Mouse (Mus musculus) hindbrain, embryonic 15.5 days (tissue): ENCODE results near the gene Mpeg1. TPM values are rescaled to one million over a fixed set of nuclear protein-coding genes. Genes with fewer than 3 reads are reported as not detected.
A peak's percentile ranks its signal among the peaks of the same experiment; 100 is the strongest.

Experiments
- ATAC-seq: fragments of 200-750 bp; cut with Nextera tagmentation; 2 replicates; pipeline ENCODE4 v1.8.0; 2017; ENCODE audit warnings: low read depth, moderate number of reproducible peaks, moderate TSS enrichment; ENCODE audit not compliant: low FRiP score
- H3K27ac ChIP-seq: fragments of 300-500 bp; sonication (generic); replicated peaks from 2 replicates; pipeline ENCODE4 v1.5.1; 2015; ENCODE audit warnings: mild to moderate bottlenecking, inconsistent platforms
- H3K27me3 ChIP-seq: fragments of 300-500 bp; sonication (generic); 2 replicates; pipeline ENCODE4 v1.6.1; 2015; ENCODE audit warnings: control low read depth, inconsistent platforms
- H3K36me3 ChIP-seq: fragments of 300-500 bp; sonication (generic); 2 replicates; pipeline ENCODE4 v1.6.1; 2015; ENCODE audit warnings: control low read depth, inconsistent platforms
- H3K4me1 ChIP-seq: fragments of 300-500 bp; sonication (generic); replicated peaks from 2 replicates; pipeline ENCODE4 v1.6.1; 2015; ENCODE audit warnings: control low read depth, inconsistent platforms
- H3K4me2 ChIP-seq: fragments of 300-500 bp; sonication (generic); 2 replicates; pipeline ENCODE4 v1.6.1; 2015; ENCODE audit warnings: moderate library complexity, mild to moderate bottlenecking, inconsistent platforms
- H3K4me3 ChIP-seq: fragments of 300-500 bp; sonication (generic); 2 replicates; pipeline ENCODE4 v1.5.1; 2015; ENCODE audit warnings: mild to moderate bottlenecking, inconsistent platforms
- H3K9ac ChIP-seq: fragments of 300-500 bp; sonication (generic); 2 replicates; pipeline ENCODE4 v1.6.1; 2015; ENCODE audit warnings: inconsistent platforms
- H3K9me3 ChIP-seq: fragments of 300-500 bp; sonication (generic); 2 replicates; pipeline ENCODE4 v1.6.1; 2016; ENCODE audit warnings: control low read depth, inconsistent platforms
- WGBS: fragments of 180-500 bp; shearing (Covaris S2); methylation state at CpG from one replicate; pipeline ENCODE4 v1.1.7; 2015; 5-methylcytosine and 5-hydroxymethylcytosine counted together
- polyA plus RNA-seq: library from polyadenylated mRNA; unstranded; fragments of >200 nt; fragmentation: Nextera tagmentation; extraction: Ambion mirVana; gene quantifications from 2 replicates; pipeline ENCODE4 v1.2.1, GENCODE M21; 2015

Gene Mpeg1
- 0.61 and 0.88 TPM in 2 replicates for polyA plus RNA-seq

DNA sequence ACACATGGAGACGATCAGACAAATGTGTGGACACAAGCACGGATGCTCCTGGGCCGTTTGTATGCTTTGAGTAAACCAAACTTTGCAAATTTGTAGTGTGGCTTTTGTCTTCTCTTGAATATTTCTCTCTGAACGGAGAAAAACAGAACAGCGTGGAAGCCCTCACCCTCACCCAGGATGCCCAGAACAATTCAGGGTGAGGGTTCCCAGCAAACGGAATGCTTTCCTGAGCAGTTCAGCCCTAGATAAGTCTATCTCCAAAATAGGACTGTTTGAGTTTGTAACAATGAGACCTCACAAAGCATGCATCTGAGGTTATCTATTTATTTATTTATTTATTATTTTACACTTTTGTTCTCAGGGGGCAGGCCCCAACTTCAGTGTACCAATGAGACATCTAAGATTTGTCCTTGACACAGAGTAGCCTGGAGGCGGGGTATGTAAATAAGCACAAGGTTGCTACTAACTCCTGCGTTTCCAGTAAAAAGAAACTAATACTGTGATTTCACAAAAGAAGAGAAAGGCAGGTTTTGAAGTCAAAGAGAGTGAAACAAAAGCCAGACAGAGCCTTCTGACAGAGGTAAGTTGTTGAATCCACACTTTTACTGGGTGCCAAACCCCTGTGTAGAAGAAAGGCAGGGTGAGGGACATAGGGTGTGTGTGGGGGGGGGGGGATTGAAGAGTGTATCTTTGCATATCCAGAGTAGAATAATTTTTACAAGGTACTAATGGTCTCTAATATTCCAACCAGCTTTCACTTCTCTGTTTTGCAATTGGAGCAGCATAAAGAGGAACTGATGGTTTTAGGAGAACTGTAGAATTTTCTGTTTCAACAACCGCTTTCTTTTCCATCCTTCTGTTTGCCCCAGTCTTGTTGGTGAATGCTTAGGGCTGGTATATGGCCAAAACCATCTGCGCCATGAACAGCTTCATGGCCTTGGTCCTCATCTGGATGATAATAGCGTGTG is at the start of gene Mpeg1:
Gene Mpeg1 (plus strand): TSS at position 498 of the 968 bp plus-strand sequence.
- H3K27me3 ChIP-seq = no peaks in the 10 kb centered on the region
- 84% methylated on average over 11 of the region's 11 CpGs for WGBS
- ATAC-seq = no peak

DNA sequence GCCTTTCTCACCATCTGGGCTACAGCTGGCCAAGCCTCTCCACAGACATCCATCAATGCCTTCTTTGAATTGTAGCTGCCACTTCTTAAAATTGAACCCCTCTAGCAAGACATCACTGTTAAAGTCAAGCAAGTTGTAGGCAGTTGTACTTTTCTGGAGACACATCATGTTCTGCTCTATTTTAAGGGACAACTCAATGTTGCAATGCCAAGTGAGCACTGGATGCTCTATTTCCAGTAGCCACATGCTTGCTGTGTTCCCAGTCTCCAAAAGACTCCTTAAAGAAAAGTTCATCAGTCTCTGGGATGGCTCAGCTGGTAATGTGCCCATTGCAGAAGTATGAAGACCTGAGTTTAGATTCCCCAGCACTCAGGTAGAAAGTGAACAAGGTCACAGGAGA is 46.8 kb upstream of the Mpeg1 start:
- no peak overlapping the region for H3K4me3 ChIP-seq
- no peak overlapping the region for H3K4me2 ChIP-seq
- no peak overlapping the region for H3K9ac ChIP-seq
- H3K36me3 ChIP-seq = no peaks in the 10 kb centered on the region
- no peaks in the 10 kb centered on the region for H3K4me1 ChIP-seq
- no peak overlapping the region for H3K27ac ChIP-seq
- ATAC-seq = no peak
- H3K27me3 ChIP-seq = no peaks in the 10 kb centered on the region
- H3K9me3 ChIP-seq = no peaks in the 10 kb centered on the region

More for the DNA sequence above, at the start of gene Mpeg1:
- Histone ChIP-seq H3K4me1 (no peaks in the 10 kb centered on the region), H3K4me2 (no peak within 1 kb of the TSS), H3K9me3 (no peaks in the 10 kb centered on the region), H3K27ac (no peak within 1 kb of the TSS), H3K9ac (no peak within 1 kb of the TSS), H3K4me3 (no peak within 1 kb of the TSS), H3K36me3 (0 out of 2 replicates have a peak, but pooled peaks cover 5% of the 10 kb centered on the region)

DNA sequence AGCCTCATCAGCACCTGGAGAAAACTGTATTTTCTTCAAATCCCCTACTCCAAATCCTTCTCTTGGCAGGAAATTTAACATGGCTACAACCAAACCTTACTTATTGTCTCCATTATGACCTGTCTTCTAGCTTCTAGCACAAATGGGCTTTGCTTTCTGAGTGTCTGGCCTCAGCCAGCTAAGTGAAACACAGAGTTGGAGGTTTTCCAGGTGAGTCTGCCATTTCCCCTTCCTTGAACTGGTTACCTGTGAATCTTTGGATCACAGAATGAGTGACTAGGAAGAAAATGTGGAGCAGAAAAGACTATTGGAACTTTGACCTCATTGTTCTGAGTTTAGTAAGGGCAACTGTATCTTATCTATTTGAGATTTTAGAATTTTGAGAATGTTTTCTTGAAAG is 43.2 kb upstream of the Mpeg1 start, which contains the start of gene Olfr1441:
Gene Olfr1441 (plus strand): TSS at position 73 of the 400 bp plus-strand sequence.
- Histone ChIP-seq H3K27me3 (no peaks in the 10 kb centered on the region), H3K36me3 (no peaks in the 10 kb centered on the region), H3K4me2 (no peak within 1 kb of the TSS), H3K4me1 (no peaks in the 10 kb centered on the region), H3K9ac (no peak within 1 kb of the TSS), H3K4me3 (no peak within 1 kb of the TSS), H3K9me3 (no peaks in the 10 kb centered on the region), H3K27ac (no peak within 1 kb of the TSS)
- no peak for ATAC-seq

DNA sequence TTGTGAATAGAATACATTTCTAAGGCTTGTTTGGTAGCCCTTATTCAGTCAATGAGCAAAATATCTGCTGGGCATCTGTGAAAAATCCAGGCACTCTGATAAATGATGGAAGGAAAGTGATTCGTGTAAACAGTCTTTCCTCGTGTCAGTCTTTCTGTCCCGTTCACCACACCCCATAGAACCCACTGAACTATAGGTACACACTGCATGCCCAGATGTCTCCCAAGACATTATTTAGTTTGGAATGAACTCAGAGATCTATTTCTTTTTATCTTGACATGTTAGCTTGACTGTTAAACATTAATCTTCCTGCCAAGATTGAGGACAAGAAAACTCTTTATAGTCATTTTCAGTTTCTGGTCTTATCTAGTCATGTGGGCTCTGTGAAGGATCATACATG is 42.3 kb upstream of the Mpeg1 start:
- WGBS = 83% methylated on average over 3 of the region's 3 CpGs
- Histone ChIP-seq H3K4me1 (no peaks in the 10 kb centered on the region), H3K4me3 (no peak overlapping the region), H3K9ac (no peak overlapping the region), H3K4me2 (no peak overlapping the region), H3K9me3 (no peaks in the 10 kb centered on the region), H3K36me3 (no peaks in the 10 kb centered on the region), H3K27me3 (no peaks in the 10 kb centered on the region), H3K27ac (no peak overlapping the region)
- ATAC-seq = no peak

GRCm38 (mm10) chr19:12420555-12420954 is 40.0 kb upstream of the Mpeg1 start:
- Histone ChIP-seq H3K27ac (no peak overlapping the region), H3K36me3 (no peaks in the 10 kb centered on the region), H3K4me1 (no peaks in the 10 kb centered on the region), H3K9ac (no peak overlapping the region), H3K27me3 (no peaks in the 10 kb centered on the region), H3K4me2 (no peak overlapping the region), H3K4me3 (no peak overlapping the region), H3K9me3 (no peaks in the 10 kb centered on the region)
- WGBS = 75% methylated on average over 6 of the region's 6 CpGs
- no peak for ATAC-seq

DNA sequence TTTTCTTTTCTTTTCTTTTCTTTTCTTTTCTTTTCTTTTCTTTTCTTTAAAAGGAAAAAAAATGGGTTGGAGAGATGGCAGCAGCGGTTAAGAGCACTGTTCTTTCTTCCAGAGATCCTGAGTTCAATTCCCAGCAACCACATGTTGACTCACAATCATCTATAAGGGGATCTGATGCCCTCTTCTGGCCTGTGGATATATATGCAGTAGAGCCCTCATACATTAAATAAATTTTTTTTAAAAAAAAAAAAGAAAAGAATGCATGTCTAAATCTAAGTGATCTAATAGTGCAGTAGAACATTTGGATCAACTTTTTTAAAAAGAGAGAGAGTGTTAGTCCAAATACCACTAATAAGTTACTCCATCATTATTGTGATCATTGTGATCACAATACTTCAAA is 38.9 kb upstream of the Mpeg1 start:
- Histone ChIP-seq H3K36me3 (no peaks in the 10 kb centered on the region), H3K9ac (no peak overlapping the region), H3K27me3 (no peaks in the 10 kb centered on the region), H3K4me1 (no peaks in the 10 kb centered on the region), H3K27ac (no peak overlapping the region), H3K4me2 (no peak overlapping the region), H3K4me3 (no peak overlapping the region), H3K9me3 (no peaks in the 10 kb centered on the region)
- WGBS = 78% methylated on average over 1 of the region's 1 CpGs
- no peak for ATAC-seq

- no peak overlapping the region for H3K4me3 ChIP-seq
- no peaks in the 10 kb centered on the region for H3K27me3 ChIP-seq
- ATAC-seq = no peak
- H3K27ac ChIP-seq = no peak overlapping the region
- H3K9ac ChIP-seq = no peak overlapping the region
- 95% methylated on average over 5 of the region's 5 CpGs for WGBS
- no peaks in the 10 kb centered on the region for H3K4me1 ChIP-seq
- H3K36me3 ChIP-seq = no peaks in the 10 kb centered on the region
- H3K9me3 ChIP-seq = no peaks in the 10 kb centered on the region
- no peak overlapping the region for H3K4me2 ChIP-seq
These were observed 33.5 kb upstream of the Mpeg1 start for GRCm38 (mm10) chr19:12427101-12427500.

DNA sequence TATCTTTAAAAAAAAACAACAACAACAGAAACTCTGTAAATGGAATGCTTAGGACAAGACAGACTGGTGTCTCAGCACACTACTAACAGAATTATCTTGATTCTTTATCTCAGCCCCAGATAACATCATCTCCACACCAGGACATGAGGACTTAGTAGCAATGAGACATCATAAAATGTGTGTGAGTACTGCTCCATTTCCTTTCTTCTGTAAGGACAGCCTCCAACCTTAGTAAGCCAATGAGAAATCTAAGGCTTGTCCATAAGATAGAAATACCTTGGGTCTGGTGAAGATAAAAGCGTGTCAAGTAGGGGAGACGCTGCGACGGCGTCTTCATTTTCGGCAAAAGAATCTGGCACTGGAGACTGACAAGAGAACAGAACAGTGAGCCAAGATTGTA is 33.0 kb upstream of the Mpeg1 start, which contains the start of gene Pfpl:
Gene Pfpl (plus strand): TSS at position 301 of the 400 bp plus-strand sequence.
- H3K27me3 ChIP-seq = no peaks in the 10 kb centered on the region
- H3K4me1 ChIP-seq = no peaks in the 10 kb centered on the region
- 96% methylated on average over 6 of the region's 6 CpGs for WGBS
- no peak within 1 kb of the TSS for H3K4me2 ChIP-seq
- H3K9me3 ChIP-seq = no peaks in the 10 kb centered on the region
- no peaks in the 10 kb centered on the region for H3K36me3 ChIP-seq
- ATAC-seq = no peak
- H3K4me3 ChIP-seq = no peak within 1 kb of the TSS
- no peak within 1 kb of the TSS for H3K27ac ChIP-seq
- no peak within 1 kb of the TSS for H3K9ac ChIP-seq

GRCm38 (mm10) chr19:12433033-12433432 is 27.5 kb upstream of the Mpeg1 start:
- no peak overlapping the region for H3K4me3 ChIP-seq
- 1% methylated on average over 2 of the region's 2 CpGs for WGBS
- no peaks in the 10 kb centered on the region for H3K36me3 ChIP-seq
- ATAC-seq = 0 out of 2 replicates have a peak, but pooled peaks have one; percentile 75
- no peak overlapping the region for H3K9ac ChIP-seq
- no peaks in the 10 kb centered on the region for H3K27me3 ChIP-seq
- no peaks in the 10 kb centered on the region for H3K4me1 ChIP-seq
- no peaks in the 10 kb centered on the region for H3K9me3 ChIP-seq
- H3K4me2 ChIP-seq = no peak overlapping the region
- no peak overlapping the region for H3K27ac ChIP-seq

GRCm38 (mm10) chr19:12435011-12435416 is 25.6 kb upstream of the Mpeg1 start:
- WGBS = 86% methylated on average over 4 of the region's 4 CpGs
- ATAC-seq = no peak
- Histone ChIP-seq H3K27me3 (no peaks in the 10 kb centered on the region), H3K9ac (no peak overlapping the region), H3K4me2 (no peak overlapping the region), H3K4me3 (no peak overlapping the region), H3K9me3 (no peaks in the 10 kb centered on the region), H3K27ac (no peak overlapping the region), H3K36me3 (no peaks in the 10 kb centered on the region), H3K4me1 (no peaks in the 10 kb centered on the region)

- no peak for ATAC-seq
- WGBS = 85% methylated on average over 4 of the region's 4 CpGs
- no peaks in the 10 kb centered on the region for H3K27me3 ChIP-seq
- no peak overlapping the region for H3K4me3 ChIP-seq
- no peak overlapping the region for H3K9ac ChIP-seq
- no peak overlapping the region for H3K4me2 ChIP-seq
- H3K27ac ChIP-seq = no peak overlapping the region
- no peaks in the 10 kb centered on the region for H3K36me3 ChIP-seq
- H3K4me1 ChIP-seq = no peaks in the 10 kb centered on the region
- no peaks in the 10 kb centered on the region for H3K9me3 ChIP-seq
These were observed 24.6 kb upstream of the Mpeg1 start for GRCm38 (mm10) chr19:12435750-12436524.

GRCm38 (mm10) chr19:12439581-12439980 is 21.0 kb upstream of the Mpeg1 start:
- Histone ChIP-seq H3K36me3 (no peaks in the 10 kb centered on the region), H3K9ac (no peak overlapping the region), H3K4me3 (no peak overlapping the region), H3K27ac (no peak overlapping the region), H3K4me2 (no peak overlapping the region), H3K27me3 (no peaks in the 10 kb centered on the region), H3K9me3 (no peaks in the 10 kb centered on the region), H3K4me1 (no peaks in the 10 kb centered on the region)
- ATAC-seq = no peak
- 57% methylated on average over 1 of the region's 1 CpGs for WGBS
